Mouse (Mus musculus): ENCODE measurements around the gene Fam172a. TPM values are rescaled to one million over a fixed set of nuclear protein-coding genes. Genes with fewer than 3 reads are reported as not detected.

The Fam172a gene
- total RNA-seq, 2 experiments from 2014 or later, result 39.8 to 41.6 TPM

DNA sequence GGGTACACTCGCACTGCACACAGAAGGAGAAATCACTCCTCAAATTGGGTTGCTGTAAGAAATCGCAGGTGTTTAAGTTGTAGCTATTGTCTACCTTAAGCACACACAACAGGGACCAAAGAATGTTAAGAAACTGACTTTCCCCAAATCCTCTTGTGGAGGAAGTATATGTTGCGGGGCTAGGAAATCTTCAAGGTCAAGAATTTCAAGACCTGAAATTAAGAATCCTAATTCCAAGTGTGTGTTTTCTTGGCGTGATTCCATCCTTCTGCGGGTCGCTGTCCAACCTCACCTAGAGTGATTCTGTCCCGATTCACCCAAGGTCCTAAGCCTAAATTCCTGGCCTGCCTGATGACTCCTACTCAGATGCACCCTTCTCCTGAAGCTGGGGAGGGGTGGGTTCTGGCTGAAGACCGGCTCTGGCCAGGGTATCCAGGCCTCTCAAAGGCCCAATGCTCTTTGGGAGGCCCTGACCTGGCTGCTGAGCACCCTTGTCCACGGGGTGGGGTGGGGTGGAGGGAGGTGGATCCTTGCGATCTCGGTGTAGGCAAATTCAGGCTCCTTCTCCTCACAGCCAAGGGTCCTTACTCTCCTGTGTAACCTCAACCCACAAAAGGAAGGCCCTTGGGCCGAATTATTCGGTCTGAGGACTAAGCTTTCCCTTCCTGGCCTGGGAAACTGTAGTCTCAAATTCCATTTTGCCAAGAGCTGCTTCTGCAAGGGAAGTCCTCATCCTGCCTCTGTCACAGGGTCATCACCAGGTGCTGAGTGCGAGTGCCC is 509.6 kb downstream of the Fam172a start:
- no peak for DNase-seq (ENCODE audit: low spot score in 2 of 2)

DNA sequence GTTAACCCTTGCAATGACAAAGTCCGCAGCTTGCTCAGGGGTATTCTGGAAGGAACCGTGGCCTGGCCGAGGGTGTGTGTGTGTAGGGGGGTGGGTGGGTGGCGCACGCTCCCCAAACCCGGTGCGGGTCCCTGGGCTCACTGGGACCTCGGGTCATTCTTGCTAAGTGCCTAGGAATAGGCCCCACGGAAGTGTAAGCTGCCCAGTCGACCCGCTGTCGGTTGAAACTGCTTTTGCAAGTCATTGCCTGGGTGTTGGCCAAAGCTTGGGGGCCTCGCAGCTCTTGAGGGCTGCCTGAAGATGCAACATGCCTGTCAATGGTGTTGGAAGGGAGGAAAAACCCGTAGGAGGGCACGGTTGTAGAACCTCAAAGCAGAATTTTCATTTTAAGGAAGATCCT is 510.3 kb downstream of the Fam172a start:
- DNase-seq (ENCODE audit: low spot score in 2 of 2), result no peak

GRCm38 (mm10) chr13:78213155-78213554 is 511.3 kb downstream of the Fam172a start:
- no peak for DNase-seq (ENCODE audit: low spot score in 2 of 2)

DNA sequence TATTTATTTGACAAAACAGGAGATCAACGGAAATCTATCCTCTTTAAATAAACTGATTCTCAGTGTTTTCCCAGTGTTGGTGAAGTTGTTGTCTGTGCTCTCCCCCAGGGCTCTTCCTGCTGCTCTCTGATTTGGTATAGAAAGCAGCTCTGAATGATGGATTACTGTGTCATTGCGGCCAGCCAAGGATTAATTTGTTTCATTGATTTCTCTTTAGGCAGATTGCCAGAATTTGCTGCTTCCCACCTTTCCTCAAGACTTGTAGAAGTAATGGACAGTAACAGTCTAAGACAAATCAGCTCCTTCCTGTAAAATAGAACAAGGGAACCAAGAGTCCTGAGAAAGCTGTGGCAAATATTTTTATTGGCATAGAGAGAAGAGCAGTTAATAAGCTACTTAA is 513.4 kb downstream of the Fam172a start:
- no peak for DNase-seq (ENCODE audit: low spot score in 2 of 2)
